Mouse (Mus musculus): ENCODE results near the gene Pitpnb.

The Pitpnb gene

DNA sequence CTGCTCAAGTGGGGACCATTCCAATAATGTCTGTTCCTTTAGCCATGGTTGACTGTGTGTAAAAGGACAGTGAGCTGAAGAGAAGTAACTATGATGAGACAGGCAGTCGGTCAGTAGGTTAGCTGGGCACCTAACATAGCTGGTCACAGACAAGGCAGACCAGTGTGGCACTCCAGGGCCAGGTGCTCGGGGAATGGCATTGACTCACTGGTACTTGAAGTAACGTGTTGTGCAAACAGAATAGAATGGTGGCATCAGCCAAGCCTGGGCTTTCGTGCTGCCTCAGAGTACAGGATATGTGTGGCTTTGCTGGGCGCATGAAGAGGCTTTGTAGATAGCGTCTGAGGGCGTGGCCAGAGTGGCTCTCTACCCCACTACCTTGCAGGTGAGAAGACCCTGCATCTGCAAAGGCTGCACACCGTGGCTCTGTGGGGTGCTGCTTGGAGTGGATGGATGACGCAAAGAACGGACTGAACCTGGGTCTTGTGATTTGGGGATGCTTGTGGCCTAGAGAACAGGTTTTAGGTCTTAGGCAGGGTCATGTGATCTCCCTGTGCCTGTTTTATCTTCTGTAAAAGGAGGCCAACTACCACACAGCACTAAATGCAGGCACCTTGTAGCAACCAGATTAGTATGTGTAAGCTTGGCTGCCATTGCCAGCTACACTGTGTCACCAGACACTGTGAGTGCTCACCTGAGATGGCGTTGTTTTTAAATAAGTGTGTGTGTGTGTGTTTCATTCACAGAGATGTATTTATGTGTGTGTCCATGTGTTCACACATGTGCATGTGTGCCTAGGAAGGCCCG lies 26.5 kb downstream of the Pitpnb start:
- DNase-seq: peak; percentile 66

DNA sequence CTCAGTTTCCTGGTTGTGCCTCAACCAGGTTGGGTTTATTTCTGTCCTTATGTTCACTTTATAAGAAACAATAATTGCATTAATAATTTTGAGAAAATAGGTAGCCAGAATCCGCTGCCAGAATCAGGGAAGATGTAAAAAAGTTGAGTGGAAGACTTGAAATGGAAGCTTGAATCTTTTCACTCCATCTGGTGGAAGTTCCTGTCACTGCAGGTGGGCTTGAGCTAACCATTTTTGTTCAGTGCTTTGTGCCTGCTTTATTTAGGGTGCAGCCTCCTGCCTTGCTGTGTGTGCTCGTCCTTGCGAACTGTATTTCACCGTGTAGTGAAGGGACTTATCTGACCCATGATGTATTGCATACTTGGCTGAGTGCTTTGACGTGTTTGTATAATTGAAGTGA lies 30.0 kb downstream of the Pitpnb start:
- DNase-seq: peak; percentile 60

DNA sequence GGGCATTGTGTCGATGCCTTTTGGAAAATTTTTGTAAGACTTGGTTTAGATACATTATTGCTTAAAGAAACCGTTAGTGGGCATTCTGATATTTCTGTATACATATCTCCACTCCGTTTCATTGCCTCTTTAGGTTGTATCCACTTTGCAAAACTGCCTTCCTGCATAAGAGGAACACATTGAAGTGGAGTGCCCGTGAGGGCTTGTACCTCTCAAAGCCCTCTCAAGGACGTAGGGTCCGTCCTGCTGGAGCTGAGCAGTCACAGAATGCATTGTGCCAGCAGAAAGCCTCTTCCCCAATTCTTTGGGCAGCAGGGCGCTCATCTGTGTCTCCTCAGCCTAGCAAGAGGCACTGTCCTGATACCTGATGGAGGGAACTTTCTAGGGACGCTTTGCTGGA lies 30.5 kb downstream of the Pitpnb start:
- DNase-seq: no peak

DNA sequence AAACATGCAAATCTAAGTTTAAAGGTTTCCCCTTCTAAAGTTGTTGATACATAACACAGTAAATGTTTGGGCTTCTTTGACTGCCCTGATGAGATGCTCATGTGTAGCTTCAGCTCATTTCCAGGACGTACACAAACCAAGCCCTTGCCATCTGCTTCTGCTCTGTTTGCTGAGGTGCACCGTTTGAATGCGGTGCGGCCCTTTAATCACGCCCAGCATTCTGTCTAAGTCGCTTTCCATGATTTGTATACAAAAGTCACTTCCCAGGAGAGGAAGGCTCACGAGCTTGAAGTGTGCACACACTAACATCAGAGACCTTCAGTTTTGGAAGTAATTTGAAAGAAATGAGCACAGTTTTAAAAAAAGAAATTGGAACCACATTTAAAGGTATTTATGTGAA lies 31.3 kb downstream of the Pitpnb start:
- DNase-seq: no peak

DNA sequence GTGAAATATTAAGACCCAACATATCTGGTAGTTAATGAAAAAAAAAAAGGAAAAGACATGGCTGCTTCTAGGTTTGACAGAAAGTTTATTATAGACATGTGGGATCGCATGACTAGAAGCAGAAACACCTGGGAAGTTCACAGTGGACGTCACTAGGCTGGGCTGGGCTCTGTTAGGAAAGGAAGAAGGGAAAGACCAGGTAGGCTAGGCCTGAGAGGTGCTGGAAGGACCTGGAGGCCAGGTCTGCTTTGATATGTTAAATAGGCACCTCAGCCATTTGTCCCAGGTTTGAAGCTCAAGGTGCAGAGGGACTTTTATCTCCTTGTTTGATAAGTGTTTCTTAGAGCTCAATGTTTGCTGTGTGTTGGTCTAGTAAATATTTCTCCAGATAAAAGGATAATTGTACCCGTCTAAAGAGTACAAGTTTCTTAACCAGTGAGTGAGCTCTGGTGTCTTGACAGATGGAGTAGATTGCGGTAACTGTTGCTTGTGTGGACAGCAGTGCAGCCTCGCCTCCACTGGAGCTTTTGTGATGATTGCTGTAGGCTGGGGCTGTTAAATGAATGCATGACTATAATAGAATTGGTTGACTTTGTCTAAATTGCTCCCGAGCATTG lies 33.0 kb downstream of the Pitpnb start:
- no peak for DNase-seq

DNA sequence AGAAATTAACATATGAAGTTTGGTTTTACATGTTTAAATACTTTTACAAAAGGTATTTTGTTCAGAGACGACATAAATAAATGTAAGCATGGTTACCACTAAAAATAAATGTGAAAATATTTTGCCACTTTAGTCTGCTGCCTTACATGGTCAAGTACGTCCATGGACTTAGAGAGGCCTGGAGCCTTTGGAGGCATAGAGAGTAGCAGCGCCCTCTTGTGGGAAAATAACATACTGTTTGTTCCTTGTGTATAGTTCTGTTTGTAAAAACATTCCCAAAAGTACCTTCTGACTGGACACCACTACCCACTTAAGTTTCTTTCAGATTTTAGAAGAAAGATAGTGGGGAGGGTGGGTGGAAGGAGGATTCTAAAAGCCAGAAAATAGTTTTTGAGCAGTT lies 34.0 kb downstream of the Pitpnb start:
- no peak for DNase-seq

DNA sequence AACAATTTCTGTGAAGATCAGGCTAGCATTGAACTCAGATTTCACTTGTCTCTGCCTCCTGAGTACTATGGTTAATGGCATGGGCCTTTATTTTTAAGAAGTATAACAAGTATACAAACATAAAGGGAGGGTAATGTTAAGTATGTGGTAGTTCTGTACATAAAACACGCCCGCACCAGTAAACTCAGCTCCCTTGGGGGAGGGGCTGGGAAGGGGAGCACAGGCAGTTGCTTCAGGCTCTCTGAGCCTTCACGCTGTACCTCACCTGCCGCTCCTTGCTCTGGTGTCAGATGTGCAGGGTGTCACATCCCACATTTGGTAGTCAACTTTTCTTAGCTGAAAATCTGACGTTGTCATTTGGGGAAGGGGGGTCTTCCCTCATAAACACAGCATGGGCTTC lies 35.6 kb downstream of the Pitpnb start:
- no peak for DNase-seq

DNA sequence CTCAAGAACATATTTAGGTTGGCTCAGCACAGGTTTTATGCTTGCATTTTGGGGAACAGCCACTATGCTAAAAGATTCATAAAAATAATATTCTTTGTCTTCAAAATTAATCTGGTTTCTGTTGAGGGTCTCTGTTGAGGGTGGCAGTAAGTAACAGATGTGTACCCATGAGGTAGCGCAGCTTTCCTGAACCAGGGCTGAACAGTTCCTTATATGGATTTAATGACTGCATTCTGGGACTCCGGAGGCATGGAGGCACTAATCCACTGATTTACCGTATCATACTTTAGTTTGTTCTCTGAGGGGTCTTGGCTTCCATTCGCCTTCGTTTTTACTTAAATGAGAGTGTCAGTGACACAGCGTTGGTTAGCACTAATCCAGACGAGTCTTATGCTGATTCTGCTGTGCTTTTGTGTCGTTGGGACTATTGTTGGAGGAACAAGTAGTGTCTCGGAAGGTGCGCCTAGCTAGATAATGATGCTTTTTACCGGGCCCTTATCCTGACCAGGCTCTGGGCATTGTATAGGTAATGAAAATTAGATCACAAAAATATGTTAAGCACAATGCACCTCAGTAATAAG lies 37.5 kb downstream of the Pitpnb start:
- no peak for DNase-seq

DNA sequence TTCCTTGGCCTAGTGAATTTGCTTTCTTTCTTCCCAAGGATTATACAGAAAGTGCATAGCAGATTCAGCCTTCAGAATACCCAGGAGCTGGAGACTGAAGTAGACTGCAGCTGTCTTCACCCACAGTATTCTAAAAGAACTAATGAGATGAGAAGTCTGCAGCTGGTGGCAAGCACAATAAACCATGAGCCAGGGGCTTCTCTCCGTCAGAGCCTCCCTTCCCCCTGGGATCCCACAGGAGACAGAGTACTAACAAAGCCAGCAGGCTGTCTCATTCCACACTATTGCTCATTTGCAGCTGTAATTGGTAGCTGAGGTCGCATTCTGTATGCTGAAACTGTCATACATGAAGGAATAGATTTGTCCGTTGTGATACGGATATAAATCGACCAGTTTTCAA lies 38.0 kb downstream of the Pitpnb start:
- DNase-seq: no peak

DNA sequence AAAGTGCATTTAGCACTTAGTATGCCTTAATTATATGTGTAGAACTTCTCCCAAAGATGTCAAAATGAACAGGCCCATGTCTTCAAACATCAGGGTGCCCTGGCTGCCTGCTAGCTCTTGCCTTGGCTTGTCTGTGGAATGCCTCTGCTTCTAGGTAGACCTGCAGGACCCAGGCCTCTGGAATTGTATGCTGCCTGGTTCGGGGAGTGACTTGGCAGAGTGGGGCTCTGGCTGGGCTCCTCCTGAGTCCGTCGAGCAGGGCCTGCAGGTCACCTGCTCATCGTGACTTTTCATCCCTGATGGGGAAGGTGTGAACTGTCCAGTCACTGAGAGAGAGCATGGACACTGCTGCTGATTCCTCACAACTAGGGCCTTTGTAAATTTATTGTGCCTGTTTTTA lies 45.1 kb downstream of the Pitpnb start:
- no peak for DNase-seq

DNA sequence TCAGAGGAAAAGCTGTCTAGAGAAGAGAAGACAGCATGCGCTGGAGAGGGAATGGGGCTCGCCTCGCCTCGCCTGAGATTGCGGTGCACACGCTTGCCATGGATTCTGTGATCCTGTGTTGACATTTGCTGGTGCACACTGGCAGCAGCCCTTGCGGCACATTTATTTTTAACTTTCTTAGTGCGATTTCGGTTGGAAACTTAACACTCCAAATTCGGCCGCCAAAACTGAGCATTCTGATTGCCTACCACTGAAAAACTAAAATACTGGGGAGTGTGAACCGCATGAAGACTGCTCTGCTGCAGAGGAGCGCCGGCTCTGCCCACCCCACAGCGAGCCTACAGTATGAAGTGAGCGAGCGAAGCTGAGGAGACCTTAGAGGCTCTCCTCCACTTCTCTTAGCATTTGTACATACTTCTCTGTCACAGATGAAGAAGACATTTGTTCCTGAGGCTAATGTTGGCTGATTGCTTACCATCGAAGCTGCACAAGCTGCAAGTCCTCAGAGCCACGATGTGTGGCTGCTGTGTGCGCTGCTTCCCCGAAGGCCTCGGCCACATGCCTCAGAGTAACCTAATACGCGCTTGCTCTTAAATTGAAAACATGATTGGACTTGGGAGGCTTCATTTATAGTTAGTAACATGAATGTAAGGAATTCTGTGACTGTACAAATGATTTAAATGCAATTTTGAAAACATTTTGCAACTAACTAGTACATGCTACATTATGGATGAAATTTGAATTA lies 45.9 kb downstream of the Pitpnb start:
- DNase-seq: no peak

DNA sequence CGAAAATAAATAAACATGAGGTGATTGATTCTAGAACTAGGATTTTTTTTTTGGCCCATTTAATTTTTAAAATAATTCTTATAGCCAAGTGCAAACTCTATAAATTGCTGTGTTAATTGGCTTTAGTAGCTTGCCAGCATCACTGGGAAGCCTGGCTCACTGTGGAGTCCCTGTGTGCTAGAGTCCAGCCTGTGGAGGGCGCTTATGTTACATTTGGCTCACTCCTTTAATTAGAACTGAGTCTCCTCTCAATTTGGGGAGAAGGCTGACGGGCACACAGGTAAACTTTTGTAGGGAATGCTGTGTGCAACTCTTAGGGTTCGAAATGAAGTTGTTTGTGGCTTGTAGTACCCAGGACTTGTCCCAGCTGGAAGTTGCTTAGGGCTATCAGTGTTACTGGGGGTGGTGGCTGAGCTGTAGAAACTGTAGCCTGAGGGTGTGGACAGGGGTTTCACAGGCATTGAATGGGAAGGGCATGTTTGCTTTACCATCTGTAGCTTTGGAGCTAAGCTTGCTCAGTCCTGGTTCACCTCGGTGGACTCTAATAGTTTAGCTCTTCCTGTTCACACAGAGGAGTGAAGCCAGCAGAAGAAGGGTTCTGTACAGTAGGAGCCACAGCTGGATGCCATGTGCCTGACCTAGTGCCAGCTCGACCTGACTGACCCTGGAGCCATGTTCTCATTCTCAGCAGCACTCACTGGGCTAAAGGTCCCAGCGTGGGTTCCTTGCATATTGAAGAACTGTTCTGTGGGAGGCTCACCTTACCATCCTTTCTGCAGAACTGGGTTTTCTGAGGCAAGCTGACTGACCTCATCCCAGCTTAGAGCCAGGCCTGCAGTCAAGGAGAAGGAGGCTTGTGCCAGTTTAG lies 47.8 kb downstream of the Pitpnb start:
- no peak for DNase-seq

DNA sequence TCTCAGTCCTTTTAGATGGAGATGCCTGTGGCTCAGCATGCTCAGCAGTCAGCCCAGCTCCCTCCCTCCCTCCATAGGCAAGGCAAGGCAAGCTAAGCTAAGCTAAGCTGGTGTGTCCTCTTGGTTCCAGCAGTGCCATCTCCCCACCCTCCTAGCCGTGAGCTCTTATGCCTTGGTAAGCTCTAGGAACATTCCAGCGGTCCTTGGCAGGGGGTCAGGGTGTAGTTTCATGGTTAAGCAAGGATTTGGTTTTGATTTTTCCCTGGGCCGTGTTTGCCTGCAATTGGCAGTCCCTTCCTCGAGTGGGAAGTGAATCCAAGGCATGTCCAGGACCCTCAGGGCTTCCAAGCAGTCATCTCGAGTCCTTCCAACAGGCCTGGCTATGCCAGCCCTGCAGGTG lies 52.8 kb downstream of the Pitpnb start:
- DNase-seq: no peak

DNA sequence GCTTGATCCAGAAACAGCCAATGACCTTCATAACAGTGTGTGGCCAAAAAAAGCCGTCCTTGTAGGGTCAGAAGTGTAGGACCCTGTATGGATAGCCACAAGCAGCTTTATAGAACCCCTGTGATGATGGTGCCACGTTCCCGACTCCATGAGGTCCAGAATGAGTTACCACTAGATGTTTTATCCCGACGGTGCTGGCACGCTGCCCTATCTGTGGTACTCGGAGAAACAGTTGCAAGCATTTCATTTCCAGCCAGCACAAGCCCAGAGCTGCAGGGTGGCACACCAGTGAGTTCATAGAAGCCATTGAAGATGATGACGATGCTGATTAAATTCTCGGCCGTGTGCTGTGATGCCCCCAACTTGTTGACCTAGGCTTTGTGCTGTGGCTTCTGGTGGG lies 60.3 kb downstream of the Pitpnb start:
- no peak for DNase-seq

DNA sequence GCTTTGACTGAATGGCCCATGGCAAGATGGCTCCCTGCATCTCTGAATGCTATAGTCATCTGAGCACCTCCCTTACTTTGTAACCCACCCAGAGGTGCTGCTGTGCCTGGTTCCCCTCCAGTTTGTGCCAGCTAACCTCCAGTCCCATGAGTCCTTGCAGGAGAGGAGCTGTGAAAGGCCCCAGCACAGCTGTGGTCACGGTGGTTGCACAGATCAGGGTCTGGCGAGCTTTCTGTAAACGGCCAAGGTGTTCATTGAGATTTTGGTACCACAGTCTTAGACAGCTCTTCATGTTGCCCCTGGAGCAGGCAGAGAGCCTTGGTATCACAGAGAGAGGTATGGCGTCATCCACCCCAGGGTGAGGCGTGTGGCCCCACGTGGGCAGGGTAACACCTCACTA lies 60.9 kb downstream of the Pitpnb start:
- DNase-seq: no peak

DNA sequence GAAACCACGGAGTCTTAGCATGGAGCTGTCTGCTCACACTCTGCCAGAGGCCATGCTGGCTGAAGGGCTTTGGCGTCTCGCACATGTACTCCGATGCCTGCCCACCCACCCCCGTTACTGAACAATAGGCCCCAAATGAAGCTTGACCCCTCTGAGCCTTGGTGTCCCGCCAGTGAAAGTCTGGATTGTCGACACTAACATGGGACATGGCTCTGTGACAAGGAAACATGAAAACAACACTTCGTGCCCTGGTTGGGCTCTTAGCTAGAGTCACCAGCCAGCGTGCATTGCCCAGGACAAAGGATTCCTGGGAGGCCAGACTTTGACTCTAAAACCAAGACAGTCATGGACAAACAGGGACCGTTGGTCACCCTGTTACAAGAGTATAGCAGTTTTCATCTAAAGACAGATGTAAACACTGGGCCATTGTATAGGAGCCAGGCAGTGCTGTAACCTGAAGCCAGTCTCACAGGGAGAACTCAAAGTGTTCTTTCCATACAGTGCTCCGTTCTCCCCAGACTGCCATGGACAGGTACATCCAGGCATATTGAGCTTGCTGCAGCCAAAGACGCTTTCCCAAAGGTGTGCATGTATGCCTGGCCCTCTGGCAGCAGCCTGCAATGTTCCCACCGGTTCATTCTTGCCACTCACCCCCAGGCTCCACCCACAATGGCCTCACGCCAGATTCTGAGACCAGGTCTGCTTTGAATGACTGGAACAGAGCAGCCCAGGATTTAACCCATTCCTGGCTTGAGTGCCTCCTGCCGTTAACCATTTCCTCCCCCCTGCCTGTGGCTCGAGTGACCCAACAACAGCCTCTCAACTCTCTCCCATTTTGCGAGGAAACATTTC lies 63.0 kb downstream of the Pitpnb start:
- peak; percentile 23 for DNase-seq

DNA sequence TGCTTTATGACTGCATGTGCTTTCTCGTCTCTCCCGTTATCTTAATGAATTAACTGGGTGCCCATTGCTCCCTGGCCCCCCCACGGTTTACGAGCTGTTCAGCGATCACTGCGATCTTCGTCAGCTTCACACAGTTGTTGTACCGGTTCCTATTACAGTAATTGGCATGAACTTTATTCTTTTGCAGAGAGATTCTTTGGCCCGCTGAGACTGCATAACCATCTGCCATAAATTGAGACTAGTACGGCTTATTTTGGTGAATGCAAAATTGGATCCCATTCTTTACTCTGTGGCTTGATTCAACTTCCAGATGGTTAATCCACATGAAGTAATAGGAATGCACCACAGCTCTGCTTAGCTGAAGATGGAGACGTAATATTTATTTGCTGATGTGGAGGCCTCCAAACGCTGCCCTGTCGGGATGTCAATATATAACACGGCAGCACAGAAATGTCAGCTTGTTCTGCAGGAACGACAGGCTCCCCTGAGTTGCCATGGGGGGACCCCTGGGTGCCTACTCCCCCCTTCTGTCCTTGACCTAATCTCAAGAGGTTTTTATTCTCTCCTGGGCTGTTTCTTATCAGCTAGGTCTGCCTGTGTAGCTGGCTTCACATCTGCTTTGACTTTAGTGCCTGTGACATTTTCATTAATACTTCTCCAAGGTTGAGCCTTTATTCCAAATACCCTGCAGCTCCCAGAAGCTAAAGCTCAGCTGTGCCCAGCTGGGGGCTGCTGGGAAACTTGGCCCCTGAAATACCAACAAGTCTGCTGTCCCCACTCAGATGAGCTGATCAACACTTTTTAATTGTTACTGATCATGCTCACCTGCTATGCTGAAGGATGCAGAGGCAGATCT lies 63.9 kb downstream of the Pitpnb start:
- DNase-seq: no peak

DNA sequence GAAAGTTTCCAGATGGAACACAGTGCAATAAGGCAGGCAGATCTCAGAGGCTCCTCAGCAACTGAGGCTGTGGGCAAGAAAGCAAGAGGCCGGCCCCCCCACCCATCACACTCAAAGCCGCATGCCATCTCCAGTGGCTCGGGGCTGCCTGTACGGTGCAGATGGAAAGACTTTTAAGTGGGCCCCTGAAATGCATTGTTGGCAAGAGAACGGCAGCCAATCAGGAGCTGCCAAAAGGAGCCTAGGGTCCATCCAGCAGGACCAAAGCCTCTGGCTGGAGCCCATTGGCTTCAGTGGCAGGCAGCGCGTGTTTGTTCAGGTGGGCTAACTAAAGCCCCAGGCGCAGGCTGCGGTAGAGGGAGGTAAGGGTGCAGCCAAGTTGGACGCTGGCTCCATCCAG lies 65.2 kb downstream of the Pitpnb start:
- DNase-seq: no peak

DNA sequence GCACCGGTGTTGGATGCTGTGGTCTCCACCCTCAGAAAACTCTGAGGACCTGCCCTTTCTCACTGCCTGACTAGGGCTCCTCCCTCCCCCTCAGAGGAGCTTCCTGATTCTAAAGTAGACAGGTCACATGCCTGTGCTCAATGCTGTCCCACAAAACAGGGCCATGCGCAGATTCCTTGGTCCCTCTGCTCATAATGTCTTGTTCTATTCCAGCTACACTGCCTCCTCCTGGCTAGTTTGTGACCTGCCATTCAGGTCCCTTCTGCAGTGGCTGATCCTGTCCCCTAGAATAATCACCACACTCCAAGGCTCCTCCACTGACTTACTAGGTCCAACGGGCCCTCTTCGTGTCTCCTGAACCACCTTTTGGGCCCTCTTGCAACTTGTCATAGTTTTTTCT lies 65.6 kb downstream of the Pitpnb start:
- DNase-seq: no peak

DNA sequence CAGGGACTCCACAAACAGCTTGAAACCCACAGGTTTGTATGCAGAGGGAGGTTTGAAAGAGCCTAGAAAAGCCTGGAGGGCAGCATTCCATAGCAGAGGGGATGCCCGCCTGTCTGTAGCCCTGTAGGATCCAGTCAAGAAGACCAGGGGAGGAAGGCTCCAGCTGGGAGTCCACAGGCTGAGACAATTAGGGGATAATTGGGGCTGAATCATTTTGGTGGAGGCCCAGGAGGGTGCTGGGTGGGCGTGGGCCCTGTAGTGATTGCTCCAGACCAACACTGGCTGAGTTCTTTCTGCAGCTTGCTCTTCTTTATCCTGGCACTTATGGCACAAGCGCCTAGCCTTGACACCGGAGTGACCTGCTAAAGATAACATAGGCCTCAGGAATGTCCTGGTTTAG lies 67.9 kb downstream of the Pitpnb start:
- DNase-seq: no peak

DNA sequence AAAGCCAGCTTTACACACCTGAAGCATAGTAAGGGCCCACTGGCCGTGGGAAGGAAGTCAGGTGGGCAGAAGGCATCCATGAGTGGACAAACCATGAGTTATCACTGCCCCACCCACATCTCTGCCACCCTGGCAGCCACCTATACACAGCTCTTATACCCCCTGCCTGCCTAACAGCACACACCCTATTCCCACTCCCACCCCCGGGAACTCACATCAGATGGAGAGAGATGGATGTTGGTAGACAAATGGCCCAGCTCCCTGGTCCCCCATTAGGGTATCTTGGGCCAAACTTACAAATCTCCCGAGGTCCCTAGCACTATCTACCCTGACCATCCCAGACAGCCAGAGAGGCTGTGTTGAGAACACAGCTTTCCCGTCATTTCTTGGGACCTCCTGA lies 68.7 kb downstream of the Pitpnb start:
- no peak for DNase-seq

Data from thymus, postnatal 4 days (tissue).